Mouse (Mus musculus): ENCODE results near the gene Rbm4. TPM values are rescaled to one million over a fixed set of nuclear protein-coding genes. Genes with fewer than 3 reads are reported as not detected.

The Rbm4 gene
- 47.6 TPM for polyA plus RNA-seq (2017; shearing (Covaris generic))

GRCm38 (mm10) chr19:4793831-4794422 lies at the start of gene Rbm4:
Gene Rbm4, minus strand, starts transcription at chr19:4793901.

DNA sequence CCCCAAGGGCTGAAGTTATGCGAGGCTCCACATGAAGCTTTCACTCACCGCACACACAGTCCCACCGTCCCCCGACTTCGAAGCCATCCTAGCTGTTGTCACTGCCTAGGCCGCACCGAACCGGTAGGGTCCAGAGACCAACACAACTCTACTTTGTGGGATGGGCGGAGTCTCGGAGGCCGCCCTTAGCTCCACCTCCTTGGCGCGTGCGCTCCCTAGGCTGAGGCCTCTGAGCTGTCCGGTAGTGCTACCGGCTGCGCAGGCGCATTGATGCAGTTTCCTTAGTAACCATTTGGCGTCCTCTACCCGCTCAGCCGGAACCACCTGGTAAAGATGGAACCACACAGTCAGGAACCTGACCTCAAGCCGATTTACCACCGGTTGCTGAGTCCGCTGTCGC lies 45.4 kb upstream of the Rbm4 start, which contains the start of the genes Ccs and Ccdc87:
Ccs (minus strand) TSS at position 184 of the 400 bp plus-strand sequence.
Ccdc87 (plus strand) TSS at position 218 of the 400 bp plus-strand sequence.

DNA sequence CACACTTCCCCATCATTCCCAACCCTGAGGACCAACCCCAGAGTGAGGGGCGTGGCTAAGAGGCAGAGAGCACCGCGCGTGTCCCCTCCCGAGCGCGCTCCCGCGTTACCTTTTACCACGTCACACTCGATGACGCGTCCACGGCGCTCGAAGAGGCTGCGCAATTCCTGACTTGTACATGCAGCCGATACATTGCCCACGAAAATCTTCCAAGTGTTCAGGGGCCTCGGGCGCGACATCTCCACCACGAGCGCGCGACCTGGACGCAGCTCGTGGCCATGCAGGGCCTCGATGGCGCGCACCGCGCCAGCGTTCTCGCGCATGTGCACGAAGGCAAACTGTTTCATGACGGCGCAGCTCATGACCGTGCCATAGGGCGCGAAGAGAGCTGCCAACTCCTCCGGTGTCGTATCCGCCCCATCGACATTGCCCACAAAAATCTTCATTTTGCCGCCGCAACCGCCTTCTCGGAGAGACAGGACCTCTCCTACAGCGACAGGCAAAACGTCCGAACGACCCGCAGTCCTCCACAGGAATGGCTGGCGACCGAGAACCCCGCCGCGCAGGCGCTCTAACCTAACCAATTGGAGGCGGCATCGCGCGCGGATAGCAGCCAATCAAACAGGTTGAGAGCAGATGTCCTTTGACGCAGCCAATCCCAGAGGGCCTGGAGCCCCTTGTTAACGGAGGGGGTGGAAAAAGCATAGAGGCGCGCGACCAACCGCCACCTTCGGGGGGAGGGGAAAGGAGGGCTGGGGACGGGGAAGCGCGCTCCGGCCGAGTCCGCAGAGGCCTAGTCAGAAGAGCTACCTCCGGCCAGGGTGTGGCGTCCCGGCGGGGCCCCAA lies 17.6 kb upstream of the Rbm4 start, which contains the start of the genes Gm21992 and Rbm14:
Gm21992 (minus strand) TSS at position 550 of the 846 bp plus-strand sequence.
Rbm14 (minus strand) TSS at position 572 of the 846 bp plus-strand sequence.

GRCm38 (mm10) chr19:4756193-4756911 lies 37.3 kb downstream of the Rbm4 start, which contains the start of gene Rbm4b:
Gene Rbm4b, plus strand, starts transcription at chr19:4756497.

Other genes starting within 250 kb of the Rbm4 start
- gene Lrfn4, start 178.2 kb downstream of the Rbm4 start, polyA plus RNA-seq (2017; shearing (Covaris generic)) = 1.2 TPM
- gene Rce1, start 168.3 kb downstream of the Rbm4 start, polyA plus RNA-seq (2017; shearing (Covaris generic)) = 74.5 TPM
- gene Gm960, start 95.2 kb downstream of the Rbm4 start, polyA plus RNA-seq (2017; shearing (Covaris generic)) = 0.34 TPM
- gene Sptbn2, start 82.7 kb downstream of the Rbm4 start, polyA plus RNA-seq (2017; shearing (Covaris generic)) = 0.36 TPM
- 41.6 TPM for gene Rbm4b, start 37.4 kb downstream of the Rbm4 start, polyA plus RNA-seq (2017; shearing (Covaris generic))
- gene Gm21992, start 17.7 kb upstream of the Rbm4 start, polyA plus RNA-seq (2017; shearing (Covaris generic)) = 28.3 TPM
- gene Rbm14, start 17.7 kb upstream of the Rbm4 start, polyA plus RNA-seq (2017; shearing (Covaris generic)) = 62.4 TPM
- 128 TPM for gene Ccs, start 45.4 kb upstream of the Rbm4 start, polyA plus RNA-seq (2017; shearing (Covaris generic))
- gene Ccdc87, start 45.5 kb upstream of the Rbm4 start, polyA plus RNA-seq (2017; shearing (Covaris generic)) = 0.14 TPM
- gene Ctsf, start 61.2 kb upstream of the Rbm4 start, polyA plus RNA-seq (2017; shearing (Covaris generic)) = 2.9 TPM
- 0.18 TPM for gene Actn3, start 84.0 kb upstream of the Rbm4 start, polyA plus RNA-seq (2017; shearing (Covaris generic))
- gene Zdhhc24, start 84.8 kb upstream of the Rbm4 start, polyA plus RNA-seq (2017; shearing (Covaris generic)) = 7.5 TPM
- gene Bbs1, start 112.7 kb upstream of the Rbm4 start, polyA plus RNA-seq (2017; shearing (Covaris generic)) = 0.79 TPM
- 108 TPM for gene Dpp3, start 134.4 kb upstream of the Rbm4 start, polyA plus RNA-seq (2017; shearing (Covaris generic))
- gene Peli3, start 149.2 kb upstream of the Rbm4 start, polyA plus RNA-seq (2017; shearing (Covaris generic)) = 0.56 TPM
- 74.6 TPM for gene Mrpl11, start 168.2 kb upstream of the Rbm4 start, polyA plus RNA-seq (2017; shearing (Covaris generic))
- gene Npas4, start 196.4 kb upstream of the Rbm4 start, polyA plus RNA-seq (2017; shearing (Covaris generic)) = 0.71 TPM
- 2.2 TPM for gene Slc29a2, start 230.0 kb upstream of the Rbm4 start, polyA plus RNA-seq (2017; shearing (Covaris generic))
- gene B4gat1, start 244.9 kb upstream of the Rbm4 start, polyA plus RNA-seq (2017; shearing (Covaris generic)) = 16.9 TPM
- 1.6 TPM for gene AC124502.3, start 245.0 kb upstream of the Rbm4 start, polyA plus RNA-seq (2017; shearing (Covaris generic))
- gene Brms1, start 247.5 kb upstream of the Rbm4 start, polyA plus RNA-seq (2017; shearing (Covaris generic)) = 85.3 TPM